Mouse (Mus musculus) spleen, adult 2 months (tissue): ENCODE results near the gene Hmgcll1.

Experiments used
- CTCF ChIP-seq: fragments of 200-500 bp; IDR thresholded peaks from 2 replicates; pipeline ENCODE4 v1.5.1; 2011; ENCODE audit warnings: mild to moderate bottlenecking, inconsistent platforms; ENCODE audit not compliant: insufficient read depth, insufficient read length, insufficient replicate concordance; ENCODE audit errors: extremely low read depth
- POLR2A ChIP-seq: fragments of 200-500 bp; IDR thresholded peaks from 2 replicates; pipeline ENCODE4 v1.6.1; 2011; ENCODE audit warnings: low read depth, low read length, inconsistent platforms

DNA sequence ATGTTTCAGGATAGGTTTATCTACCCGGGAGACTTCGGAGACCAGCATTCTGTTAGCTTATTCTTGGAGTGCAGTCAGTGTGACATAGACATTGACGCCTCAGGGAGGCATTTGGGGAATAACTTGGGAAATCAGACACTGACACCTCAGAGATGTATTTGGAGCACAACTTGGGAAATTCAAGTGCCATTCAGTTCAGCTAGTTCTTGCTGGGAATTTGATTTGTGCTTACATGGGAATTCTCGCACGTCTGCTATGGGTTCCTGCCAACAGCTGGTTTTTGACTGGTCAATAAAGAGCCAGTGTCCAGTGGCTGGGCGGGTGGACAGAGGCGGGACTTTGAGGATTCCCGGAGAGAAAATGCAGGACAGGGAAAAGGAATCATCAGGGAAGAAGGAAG is 147.8 kb downstream of the Hmgcll1 start:
- TF ChIP-seq CTCF (no peak), POLR2A (no peak)
